33 mouse cellular contexts compared by ENCODE assay signal in the genomic region with DNA sequence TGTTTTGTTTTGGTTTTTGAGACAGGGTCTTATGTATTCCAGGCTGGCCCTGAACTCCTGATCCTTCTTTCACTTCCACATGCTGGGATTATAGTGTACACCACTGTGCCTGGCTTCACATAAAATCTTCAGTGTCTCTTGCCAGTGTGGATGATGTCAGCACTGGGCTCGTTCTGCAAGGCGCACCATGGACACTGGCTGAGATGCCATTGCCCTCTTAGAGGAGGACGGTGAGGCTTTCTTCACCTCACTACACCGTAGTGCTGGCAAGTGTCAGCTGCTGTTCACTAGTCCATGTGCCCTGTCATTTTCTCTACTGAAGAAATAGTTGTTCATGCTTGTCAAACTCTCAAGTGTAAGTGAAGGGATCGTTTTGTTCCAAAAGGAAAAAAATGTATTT. TPM values are rescaled to one million over a fixed set of nuclear protein-coding genes. Genes with fewer than 3 reads are reported as not detected.
"Had no signal": no experiment of that assay in that cellular context is flagged by ENCODE, and none has a peak within 500 bp of the region (broad histone marks: within the 10 kb centered on the region; RNA-seq: fewer than 3 reads in every experiment).

No protein-coding gene starts in this region.

- H3K4me1 ChIP-seq: embryonic facial prominence, embryonic 12.5 days; embryonic facial prominence, embryonic 13.5 days; embryonic facial prominence, embryonic 15.5 days; forebrain, embryonic 10.5 days; forebrain, embryonic 12.5 days; forebrain, embryonic 13.5 days; forebrain, embryonic 15.5 days had no signal

- H3K27ac ChIP-seq: embryonic facial prominence, embryonic 10.5 days; embryonic facial prominence, embryonic 12.5 days; embryonic facial prominence, embryonic 13.5 days; embryonic facial prominence, embryonic 15.5 days; forebrain, embryonic 10.5 days; forebrain, embryonic 12.5 days; forebrain, embryonic 13.5 days; forebrain, embryonic 15.5 days; gastrocnemius, adult 2 months had no signal

- ATAC-seq: forebrain, embryonic 13.5 days; forebrain, embryonic 14.5 days; forebrain, embryonic 15.5 days; forebrain, embryonic 16.5 days; forebrain, postnatal 0 days had no signal

- H3K27me3 ChIP-seq: embryonic facial prominence, embryonic 12.5 days; embryonic facial prominence, embryonic 13.5 days; embryonic facial prominence, embryonic 15.5 days; forebrain, embryonic 12.5 days; forebrain, embryonic 13.5 days; forebrain, embryonic 15.5 days had no signal

- H3K9me3 ChIP-seq: embryonic facial prominence, embryonic 10.5 days; embryonic facial prominence, embryonic 12.5 days; embryonic facial prominence, embryonic 13.5 days; embryonic facial prominence, embryonic 15.5 days; forebrain, embryonic 10.5 days; forebrain, embryonic 12.5 days; forebrain, embryonic 13.5 days; forebrain, embryonic 15.5 days had no signal

- H3K4me2 ChIP-seq: embryonic facial prominence, embryonic 12.5 days; embryonic facial prominence, embryonic 13.5 days; embryonic facial prominence, embryonic 15.5 days; forebrain, embryonic 12.5 days; forebrain, embryonic 13.5 days; forebrain, embryonic 15.5 days had no signal

- DNase-seq: cerebellum, adult 2 months; cerebellum, adult 8-10 months; cerebellum, adult 9-10 months; cerebellum, adult 9-11 months; cerebellum, postnatal 10 days; cerebellum, postnatal 14 days; cerebellum, postnatal 25 days; cerebellum, postnatal 36 days; embryo, embryonic 11 days; forebrain, postnatal 0 days; gastrocnemius, adult 2 months; gastrocnemius, postnatal 10 days; gastrocnemius, postnatal 14 days; gastrocnemius, postnatal 25 days; gastrocnemius, postnatal 36 days; heart, adult 11 months; heart, adult 18-20 months had no signal

- H3K9ac ChIP-seq: embryonic facial prominence, embryonic 12.5 days; embryonic facial prominence, embryonic 13.5 days; embryonic facial prominence, embryonic 15.5 days; forebrain, embryonic 12.5 days; forebrain, embryonic 13.5 days; forebrain, embryonic 15.5 days; forebrain, postnatal 0 days had no signal

- H3K4me3 ChIP-seq: embryonic facial prominence, embryonic 10.5 days; embryonic facial prominence, embryonic 12.5 days; embryonic facial prominence, embryonic 13.5 days; embryonic facial prominence, embryonic 15.5 days; erythroblast, embryonic 14.5 days; forebrain, embryonic 10.5 days; forebrain, embryonic 12.5 days; forebrain, embryonic 13.5 days; forebrain, embryonic 15.5 days; gastrocnemius, adult 2 months had no signal

RNA-seq across cellular contexts. Expression of a gene that starts 14.9 kb away (rescaled TPM):
- total RNA-seq: common myeloid progenitor, adult 5-6 weeks; gastrocnemius, adult 18-20 months; gastrocnemius, adult 2 months; gastrocnemius, adult 8-10 months; gastrocnemius, postnatal 10 days; gastrocnemius, postnatal 14 days; gastrocnemius, postnatal 25 days; gastrocnemius, postnatal 36 days; gastrocnemius, postnatal 4 days; granulocyte monocyte progenitor cell, adult 5-6 weeks; heart, adult 18-20 months had no signal
- polyA plus RNA-seq: erythroblast, embryonic 14.5 days had no signal
